Mouse (Mus musculus) testis, adult 2 months (tissue): ENCODE results near the gene 9230112D13Rik. TPM values are rescaled to one million over a fixed set of nuclear protein-coding genes. Genes with fewer than 3 reads are reported as not detected.

Experiments used
- H3K27ac ChIP-seq: fragments of 200-500 bp; 2 replicates; pipeline ENCODE4 v1.5.1; 2012; ENCODE audit warnings: low read depth, low read length; ENCODE audit not compliant: control insufficient read depth, insufficient read depth
- H3K27me3 ChIP-seq: fragments of 200-500 bp; 2 replicates; pipeline ENCODE4 v1.6.1; 2012; ENCODE audit warnings: mild to moderate bottlenecking, low read length, moderate library complexity; ENCODE audit not compliant: control insufficient read depth, insufficient read depth
- H3K36me3 ChIP-seq: fragments of 200-500 bp; 2 replicates; pipeline ENCODE4 v1.6.1; 2012; ENCODE audit warnings: mild to moderate bottlenecking, low read length; ENCODE audit not compliant: control insufficient read depth, insufficient read depth
- H3K4me1 ChIP-seq: fragments of 200-500 bp; 2 replicates; pipeline ENCODE4 v1.6.1; 2012; ENCODE audit warnings: low read length; ENCODE audit not compliant: control insufficient read depth, insufficient read depth
- H3K4me3 ChIP-seq: fragments of 200-500 bp; 2 replicates; pipeline ENCODE4 v1.5.1; 2012; ENCODE audit warnings: low read depth, mild to moderate bottlenecking, low read length, moderate library complexity, mixed read lengths; ENCODE audit not compliant: control insufficient read depth
- CTCF ChIP-seq: fragments of 200-500 bp; IDR thresholded peaks from 2 replicates; pipeline ENCODE4 v1.5.1; 2012; ENCODE audit warnings: low read depth, mild to moderate bottlenecking, inconsistent platforms, low read length, moderate library complexity; ENCODE audit not compliant: control insufficient read depth, insufficient read depth, insufficient replicate concordance
- POLR2A ChIP-seq: fragments of 200-500 bp; IDR thresholded peaks from 2 replicates; pipeline ENCODE4 v1.6.1; 2012; ENCODE audit warnings: low read depth, mild to moderate bottlenecking, inconsistent platforms, low read length, moderate library complexity; ENCODE audit not compliant: control insufficient read depth
- polyA plus RNA-seq: library from polyadenylated mRNA; depleted of rRNA; stranded (reverse); fragments of >200 nt; gene quantifications from 2 replicates; pipeline ENCODE4 v1.2.3, GENCODE M21; 2012

The 9230112D13Rik gene
- polyA plus RNA-seq, 1 experiment: not detected

GRCm38 (mm10) chr14:34515860-34516259 is 6.7 kb downstream of the 9230112D13Rik start:
- Histone ChIP-seq H3K4me1 (no peaks in the 10 kb centered on the region), H3K27ac (no peak overlapping the region), H3K36me3 (no peaks in the 10 kb centered on the region), H3K4me3 (no peak overlapping the region), H3K27me3 (no peaks in the 10 kb centered on the region)
- no peak for TF ChIP-seq POLR2A
- TF ChIP-seq CTCF: no peak

- no peak overlapping the region for H3K27ac ChIP-seq
- no peaks in the 10 kb centered on the region for H3K36me3 ChIP-seq
Observed at GRCm38 (mm10) chr14:34514120-34514519, 8.5 kb downstream of the 9230112D13Rik start.

GRCm38 (mm10) chr14:34512602-34513001 is 10.0 kb downstream of the 9230112D13Rik start:
- TF ChIP-seq POLR2A: no peak
- TF ChIP-seq CTCF: no peak
- Histone ChIP-seq H3K36me3 (no peaks in the 10 kb centered on the region), H3K27ac (no peak overlapping the region), H3K27me3 (no peaks in the 10 kb centered on the region), H3K4me3 (no peak overlapping the region), H3K4me1 (no peaks in the 10 kb centered on the region)

More at GRCm38 (mm10) chr14:34514120-34514519, 8.5 kb downstream of the 9230112D13Rik start:
- TF ChIP-seq CTCF: no peak
- no peak for TF ChIP-seq POLR2A
- H3K4me3 ChIP-seq: no peak overlapping the region
- H3K4me1 ChIP-seq: no peaks in the 10 kb centered on the region
- no peaks in the 10 kb centered on the region for H3K27me3 ChIP-seq

- H3K36me3 ChIP-seq: no peaks in the 10 kb centered on the region
- H3K27ac ChIP-seq: no peak overlapping the region
Observed at GRCm38 (mm10) chr14:34511901-34512300, 10.7 kb downstream of the 9230112D13Rik start.

GRCm38 (mm10) chr14:34508842-34509439 is 13.7 kb downstream of the 9230112D13Rik start:
- no peaks in the 10 kb centered on the region for H3K36me3 ChIP-seq
- TF ChIP-seq POLR2A: no peak
- H3K4me3 ChIP-seq: no peak overlapping the region
- H3K27ac ChIP-seq: no peak overlapping the region
- no peaks in the 10 kb centered on the region for H3K4me1 ChIP-seq
- no peaks in the 10 kb centered on the region for H3K27me3 ChIP-seq

More at GRCm38 (mm10) chr14:34511901-34512300, 10.7 kb downstream of the 9230112D13Rik start:
- no peak for TF ChIP-seq CTCF
- TF ChIP-seq POLR2A: no peak
- H3K4me1 ChIP-seq: no peaks in the 10 kb centered on the region
- no peaks in the 10 kb centered on the region for H3K27me3 ChIP-seq
- H3K4me3 ChIP-seq: no peak overlapping the region

GRCm38 (mm10) chr14:34508187-34508840 is 14.3 kb downstream of the 9230112D13Rik start:
- Histone ChIP-seq H3K27ac (no peak overlapping the region), H3K36me3 (no peaks in the 10 kb centered on the region), H3K4me1 (no peaks in the 10 kb centered on the region), H3K27me3 (no peaks in the 10 kb centered on the region), H3K4me3 (no peak overlapping the region)
- TF ChIP-seq CTCF (no peak), POLR2A (no peak)

- H3K4me1 ChIP-seq: no peaks in the 10 kb centered on the region; the same call in 1 of the 2 replicates
- TF ChIP-seq CTCF: no peak
- TF ChIP-seq POLR2A: no peak
Observed at GRCm38 (mm10) chr14:34505309-34505708, 17.3 kb downstream of the 9230112D13Rik start.

More at GRCm38 (mm10) chr14:34505309-34505708, 17.3 kb downstream of the 9230112D13Rik start:
- Histone ChIP-seq H3K27me3 (no peaks in the 10 kb centered on the region), H3K27ac (no peak overlapping the region), H3K4me3 (no peak overlapping the region), H3K36me3 (no peaks in the 10 kb centered on the region)
